Mouse (Mus musculus): ENCODE results near the gene Rnf180. TPM values are rescaled to one million over a fixed set of nuclear protein-coding genes. Genes with fewer than 3 reads are reported as not detected.
A peak's percentile ranks its signal among the peaks of the same experiment; 100 is the strongest.

Rnf180 gene
- total and polyA plus RNA-seq, 2 experiments from 2014 or later: 31.6 to 37.7 TPM

- ATAC-seq: peak; percentile 33; the same call in 1 of the 2 replicates
- 47% methylated on average over 10 of the region's 10 CpGs for WGBS
These were observed 70.6 kb downstream of the Rnf180 start for GRCm38 (mm10) chr13:105224048-105224447.

GRCm38 (mm10) chr13:105223147-105223546 is 71.5 kb downstream of the Rnf180 start:
- DNase-seq (ENCODE audit: low spot score) (peak; percentile 57), ATAC-seq (peak; percentile 80)
- TF ChIP-seq CTCF (IDR thresholded peaks at IDR 0.05; ENCODE audit: low read depth): peak; percentile 74
- no peak overlapping the region for H3K4me3 ChIP-seq (ENCODE audit: low read length)
- no peak overlapping the region for H3K9ac ChIP-seq (replicated peaks; ENCODE audit: low read length)
- H3K4me2 ChIP-seq (ENCODE audit: low read depth, low read length): no peak overlapping the region
- no peaks in the 10 kb centered on the region for H3K4me1 ChIP-seq (ENCODE audit: insufficient read depth, low read length)
- H3K36me3 ChIP-seq (ENCODE audit: insufficient read depth, low read length): no peaks in the 10 kb centered on the region
- H3K27me3 ChIP-seq (ENCODE audit: insufficient read depth, low read length): no peaks in the 10 kb centered on the region
- no peaks in the 10 kb centered on the region for H3K9me3 ChIP-seq (ENCODE audit: low read length)
- no peak overlapping the region for H3K27ac ChIP-seq
- WGBS: 75% methylated on average over 3 of the region's 3 CpGs

More at GRCm38 (mm10) chr13:105224048-105224447, 70.6 kb downstream of the Rnf180 start:
- no peak overlapping the region for H3K4me2 ChIP-seq (ENCODE audit: low read depth, low read length)
- H3K27me3 ChIP-seq (ENCODE audit: insufficient read depth, low read length): no peaks in the 10 kb centered on the region
- H3K9ac ChIP-seq (replicated peaks; ENCODE audit: low read length): no peak overlapping the region
- H3K36me3 ChIP-seq (ENCODE audit: insufficient read depth, low read length): no peaks in the 10 kb centered on the region
- TF ChIP-seq CTCF (IDR thresholded peaks at IDR 0.05; ENCODE audit: low read depth): no peak
- H3K27ac ChIP-seq: no peak overlapping the region
- no peaks in the 10 kb centered on the region for H3K9me3 ChIP-seq (ENCODE audit: low read length)
- H3K4me3 ChIP-seq (ENCODE audit: low read length): no peak overlapping the region
- no peak for DNase-seq (ENCODE audit: low spot score)
- H3K4me1 ChIP-seq (ENCODE audit: insufficient read depth, low read length): no peaks in the 10 kb centered on the region

DNA sequence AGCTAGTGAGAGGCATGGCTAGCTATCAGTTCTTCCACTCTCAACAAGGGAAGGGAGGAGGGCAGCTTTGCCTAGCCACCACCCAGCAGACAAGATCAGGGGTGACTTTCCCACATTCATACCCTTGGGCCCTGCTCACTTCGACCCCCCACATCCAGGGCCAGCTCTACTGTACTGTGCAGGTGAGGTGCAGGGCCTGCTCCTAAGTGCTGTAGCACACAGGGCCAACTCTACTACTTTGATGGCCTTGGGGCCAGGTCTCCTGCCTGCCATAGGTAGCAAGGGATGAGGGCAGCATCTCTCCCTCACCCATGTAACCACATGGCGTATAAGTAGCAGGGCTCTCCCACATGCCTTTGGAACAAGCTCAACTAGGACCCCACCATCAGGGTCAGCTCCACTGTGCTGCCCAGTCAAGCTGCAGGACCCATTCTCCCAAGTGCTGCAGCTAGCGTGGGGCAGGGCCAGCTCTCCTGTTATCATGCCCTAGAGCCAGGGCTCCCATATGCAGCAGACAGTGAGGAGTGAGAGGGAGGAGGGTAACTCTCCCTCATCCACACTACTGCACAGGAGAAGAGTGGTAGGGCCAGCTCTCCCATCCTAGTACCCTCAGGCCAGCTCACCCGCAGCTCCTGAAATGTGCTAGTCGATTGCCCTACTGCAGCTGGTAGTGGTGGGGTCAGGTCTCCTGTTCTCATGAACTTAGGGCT is 72.4 kb downstream of the Rnf180 start:
- ATAC-seq (peak; percentile 38; the same call in 1 of the 2 replicates), DNase-seq (ENCODE audit: low spot score) (no peak)
- Histone ChIP-seq H3K36me3 (ENCODE audit: insufficient read depth, low read length) (no peaks in the 10 kb centered on the region), H3K9ac (replicated peaks; ENCODE audit: low read length) (no peak overlapping the region), H3K27ac (no peak overlapping the region), H3K4me3 (ENCODE audit: low read length) (no peak overlapping the region), H3K4me1 (ENCODE audit: insufficient read depth, low read length) (no peaks in the 10 kb centered on the region), H3K27me3 (ENCODE audit: insufficient read depth, low read length) (no peaks in the 10 kb centered on the region), H3K4me2 (ENCODE audit: low read depth, low read length) (no peak overlapping the region), H3K9me3 (ENCODE audit: low read length) (no peaks in the 10 kb centered on the region)
- WGBS: 88% methylated on average over 5 of the region's 5 CpGs
- no peak for TF ChIP-seq CTCF (IDR thresholded peaks at IDR 0.05; ENCODE audit: low read depth)

- WGBS: 84% methylated on average over 3 of the region's 3 CpGs
These were observed 83.9 kb downstream of the Rnf180 start for GRCm38 (mm10) chr13:105210746-105211145.

GRCm38 (mm10) chr13:105203851-105204250 is 90.8 kb downstream of the Rnf180 start:
- Histone ChIP-seq H3K4me3 (ENCODE audit: low read length) (no peak overlapping the region), H3K27ac (no peak overlapping the region), H3K9ac (replicated peaks; ENCODE audit: low read length) (no peak overlapping the region), H3K36me3 (ENCODE audit: insufficient read depth, low read length) (no peaks in the 10 kb centered on the region), H3K27me3 (ENCODE audit: insufficient read depth, low read length) (no peaks in the 10 kb centered on the region), H3K9me3 (ENCODE audit: low read length) (no peaks in the 10 kb centered on the region), H3K4me1 (ENCODE audit: insufficient read depth, low read length) (no peaks in the 10 kb centered on the region), H3K4me2 (ENCODE audit: low read depth, low read length) (no peak overlapping the region)
- ATAC-seq (no peak), DNase-seq (ENCODE audit: low spot score) (no peak)
- WGBS: 78% methylated on average over 3 of the region's 3 CpGs
- TF ChIP-seq CTCF (IDR thresholded peaks at IDR 0.05; ENCODE audit: low read depth): no peak

More at GRCm38 (mm10) chr13:105210746-105211145, 83.9 kb downstream of the Rnf180 start:
- ATAC-seq: no peak
- Histone ChIP-seq H3K4me3 (ENCODE audit: low read length) (no peak overlapping the region), H3K27me3 (ENCODE audit: insufficient read depth, low read length) (no peaks in the 10 kb centered on the region), H3K27ac (no peak overlapping the region), H3K36me3 (ENCODE audit: insufficient read depth, low read length) (no peaks in the 10 kb centered on the region), H3K9ac (replicated peaks; ENCODE audit: low read length) (no peak overlapping the region), H3K4me1 (ENCODE audit: insufficient read depth, low read length) (no peaks in the 10 kb centered on the region), H3K9me3 (ENCODE audit: low read length) (no peaks in the 10 kb centered on the region), H3K4me2 (ENCODE audit: low read depth, low read length) (no peak overlapping the region)
- no peak for DNase-seq (ENCODE audit: low spot score)
- TF ChIP-seq CTCF (IDR thresholded peaks at IDR 0.05; ENCODE audit: low read depth): no peak

GRCm38 (mm10) chr13:105198658-105199057 is 96.0 kb downstream of the Rnf180 start:
- Histone ChIP-seq H3K27me3 (ENCODE audit: insufficient read depth, low read length) (no peaks in the 10 kb centered on the region), H3K4me3 (ENCODE audit: low read length) (no peak overlapping the region), H3K4me2 (ENCODE audit: low read depth, low read length) (no peak overlapping the region), H3K9ac (replicated peaks; ENCODE audit: low read length) (no peak overlapping the region), H3K36me3 (ENCODE audit: insufficient read depth, low read length) (no peaks in the 10 kb centered on the region), H3K27ac (no peak overlapping the region), H3K9me3 (ENCODE audit: low read length) (no peaks in the 10 kb centered on the region), H3K4me1 (ENCODE audit: insufficient read depth, low read length) (no peaks in the 10 kb centered on the region)
- ATAC-seq (no peak), DNase-seq (ENCODE audit: low spot score) (no peak)
- no peak for TF ChIP-seq CTCF (IDR thresholded peaks at IDR 0.05; ENCODE audit: low read depth)
- WGBS: 78% methylated on average over 3 of the region's 3 CpGs

GRCm38 (mm10) chr13:105198028-105198427 is 96.6 kb downstream of the Rnf180 start:
- Histone ChIP-seq H3K36me3 (ENCODE audit: insufficient read depth, low read length) (no peaks in the 10 kb centered on the region), H3K9ac (replicated peaks; ENCODE audit: low read length) (no peak overlapping the region), H3K4me3 (ENCODE audit: low read length) (no peak overlapping the region), H3K4me2 (ENCODE audit: low read depth, low read length) (no peak overlapping the region), H3K27me3 (ENCODE audit: insufficient read depth, low read length) (no peaks in the 10 kb centered on the region), H3K27ac (no peak overlapping the region), H3K9me3 (ENCODE audit: low read length) (no peaks in the 10 kb centered on the region), H3K4me1 (ENCODE audit: insufficient read depth, low read length) (no peaks in the 10 kb centered on the region)
- ATAC-seq (no peak), DNase-seq (ENCODE audit: low spot score) (no peak)
- no peak for TF ChIP-seq CTCF (IDR thresholded peaks at IDR 0.05; ENCODE audit: low read depth)
- 47% methylated on average over 3 of the region's 3 CpGs for WGBS
